Mouse (Mus musculus) splenic B cell, adult 2 months (primary cell): ENCODE data around the gene Gm26920.

Source experiments
- DNase-seq: peaks from one replicate; pipeline ENCODE4 v3.0.0-alpha.2; 2011; ENCODE audit warnings: low read depth, low spot score
- H3K27me3 ChIP-seq: 2 replicates; pipeline ENCODE4 v1.6.1; 2012; ENCODE audit warnings: mild to moderate bottlenecking, low read length, moderate library complexity, mixed read lengths; ENCODE audit not compliant: control insufficient read depth, poor library complexity, insufficient read depth, severe bottlenecking
- H3K36me3 ChIP-seq: 2 replicates; pipeline ENCODE4 v1.6.1; 2012; ENCODE audit warnings: mild to moderate bottlenecking, low read length, moderate library complexity, mixed read lengths; ENCODE audit not compliant: control insufficient read depth, poor library complexity, insufficient read depth, severe bottlenecking

Gm26920 gene

GRCm38 (mm10) chr7:30027331-30027730, 62.9 kb downstream of the Gm26920 start:
- H3K36me3 ChIP-seq = 0 out of 2 replicates have a peak, but pooled peaks cover 6% of the 10 kb centered on the region
- DNase-seq = no peak
- H3K27me3 ChIP-seq = no peaks in the 10 kb centered on the region

- peak; percentile 16 for DNase-seq
- H3K27me3 ChIP-seq = no peaks in the 10 kb centered on the region
- H3K36me3 ChIP-seq = 0 out of 2 replicates have a peak, but pooled peaks cover 6% of the 10 kb centered on the region
Measured at GRCm38 (mm10) chr7:30025358-30025757, 64.9 kb downstream of the Gm26920 start.

- no peak for DNase-seq
- Histone ChIP-seq H3K36me3 (peaks cover 6% of the 10 kb centered on the region; the same call in 1 of the 2 replicates), H3K27me3 (no peaks in the 10 kb centered on the region)
Measured at GRCm38 (mm10) chr7:30023800-30024199, 66.4 kb downstream of the Gm26920 start.

GRCm38 (mm10) chr7:30023324-30023723, 66.9 kb downstream of the Gm26920 start:
- Histone ChIP-seq H3K36me3 (peaks cover 8% of the 10 kb centered on the region; the same call in 1 of the 2 replicates), H3K27me3 (no peaks in the 10 kb centered on the region)
- DNase-seq = no peak

GRCm38 (mm10) chr7:30019543-30019942, 70.7 kb downstream of the Gm26920 start:
- Histone ChIP-seq H3K36me3 (peaks cover 13% of the 10 kb centered on the region), H3K27me3 (no peaks in the 10 kb centered on the region)
- DNase-seq = no peak

- no peaks in the 10 kb centered on the region for H3K27me3 ChIP-seq
- no peak for DNase-seq
- H3K36me3 ChIP-seq = peaks cover 8% of the 10 kb centered on the region
Measured at GRCm38 (mm10) chr7:30017226-30017625, 73.0 kb downstream of the Gm26920 start.

- H3K36me3 ChIP-seq = peaks cover 5% of the 10 kb centered on the region; the same call in 1 of the 2 replicates
- DNase-seq = peak; percentile 65
Measured at GRCm38 (mm10) chr7:30012956-30013363, 77.2 kb downstream of the Gm26920 start.

GRCm38 (mm10) chr7:30010551-30011195, 79.5 kb downstream of the Gm26920 start:
- DNase-seq = no peak
- Histone ChIP-seq H3K36me3 (peaks cover 5% of the 10 kb centered on the region), H3K27me3 (no peaks in the 10 kb centered on the region)

More at GRCm38 (mm10) chr7:30012956-30013363, 77.2 kb downstream of the Gm26920 start:
- H3K27me3 ChIP-seq = no peaks in the 10 kb centered on the region

GRCm38 (mm10) chr7:30009321-30010085, 80.7 kb downstream of the Gm26920 start:
- Histone ChIP-seq H3K36me3 (peaks cover 4% of the 10 kb centered on the region), H3K27me3 (no peaks in the 10 kb centered on the region)
- DNase-seq = no peak

GRCm38 (mm10) chr7:30008020-30008690, 82.1 kb downstream of the Gm26920 start:
- H3K27me3 ChIP-seq = no peaks in the 10 kb centered on the region
- DNase-seq = no peak
- peaks cover 4% of the 10 kb centered on the region; the same call in 1 of the 2 replicates for H3K36me3 ChIP-seq

GRCm38 (mm10) chr7:30007601-30008000, 82.6 kb downstream of the Gm26920 start:
- Histone ChIP-seq H3K36me3 (peaks cover 4% of the 10 kb centered on the region; the same call in 1 of the 2 replicates), H3K27me3 (no peaks in the 10 kb centered on the region)
- no peak for DNase-seq
